Mouse (Mus musculus) heart, embryonic 16.5 days (tissue): Measurements from ENCODE around the gene Slc38a10. TPM values are rescaled to one million over a fixed set of nuclear protein-coding genes. Genes with fewer than 3 reads are reported as not detected.

Experiments used
- ATAC-seq: fragments of 200-750 bp; cut with Nextera tagmentation; replicated peaks from 2 replicates; pipeline ENCODE4 v1.8.0; 2017; ENCODE audit warnings: moderate number of reproducible peaks; ENCODE audit not compliant: insufficient read depth, low FRiP score; ENCODE audit errors: extremely low read depth
- H3K27ac ChIP-seq: fragments of 300-500 bp; sonication (generic); 2 replicates; pipeline ENCODE4 v1.5.1; 2014; ENCODE audit warnings: mild to moderate bottlenecking, low read length, control low read depth, moderate library complexity
- H3K27me3 ChIP-seq: fragments of 300-500 bp; sonication (generic); 2 replicates; pipeline ENCODE4 v1.6.1; 2014; ENCODE audit warnings: low read length, mixed read lengths; ENCODE audit not compliant: control insufficient read depth, insufficient read depth
- H3K36me3 ChIP-seq: fragments of 300-500 bp; sonication (generic); 2 replicates; pipeline ENCODE4 v1.6.1; 2014; ENCODE audit not compliant: control insufficient read depth, insufficient read depth
- H3K4me1 ChIP-seq: fragments of 300-500 bp; sonication (generic); 2 replicates; pipeline ENCODE4 v1.6.1; 2014; ENCODE audit warnings: low read length, mixed read lengths; ENCODE audit not compliant: control insufficient read depth, insufficient read depth
- H3K4me2 ChIP-seq: fragments of 300-500 bp; sonication (generic); 2 replicates; pipeline ENCODE4 v1.6.1; 2014; ENCODE audit warnings: low read depth, mild to moderate bottlenecking, control low read depth, low read length
- H3K4me3 ChIP-seq: fragments of 300-500 bp; sonication (generic); 2 replicates; pipeline ENCODE4 v1.5.1; 2014; ENCODE audit warnings: mild to moderate bottlenecking, control low read depth, low read length
- H3K9ac ChIP-seq: fragments of 300-500 bp; sonication (generic); 2 replicates; pipeline ENCODE4 v1.6.1; 2014; ENCODE audit warnings: low read length, control low read depth
- H3K9me3 ChIP-seq: fragments of 300-500 bp; sonication (generic); replicated peaks from 2 replicates; pipeline ENCODE4 v1.6.1; 2016; ENCODE audit warnings: low read length; ENCODE audit not compliant: control insufficient read depth
- WGBS: fragments of 180-500 bp; shearing (Covaris S2); extraction: QIAGEN DNeasy Blood & Tissue Kit; methylation state at CpG from one replicate; pipeline ENCODE4 v1.1.7; 2014; 5-methylcytosine and 5-hydroxymethylcytosine counted together
- polyA plus RNA-seq: library from polyadenylated mRNA; unstranded; fragments of >200 nt; fragmentation: Nextera tagmentation; extraction: Ambion mirVana; gene quantifications from 2 replicates; pipeline ENCODE4 v1.2.1, GENCODE M21; 2015

Gene Slc38a10
- 87.3 and 93.5 TPM in 2 replicates for polyA plus RNA-seq

- Histone ChIP-seq H3K4me3 (peak within 1 kb of the TSS; percentile 78), H3K36me3 (no peaks in the 10 kb centered on the region), H3K27ac (peak within 1 kb of the TSS; percentile 78), H3K4me2 (peak within 1 kb of the TSS; percentile 92), H3K9me3 (no peaks in the 10 kb centered on the region), H3K4me1 (peaks cover 12% of the 10 kb centered on the region), H3K27me3 (no peaks in the 10 kb centered on the region), H3K9ac (peak within 1 kb of the TSS; percentile 82)
- ATAC-seq, result peak; percentile 97
- under 1% methylated on average over 28 of the region's 28 CpGs for WGBS
Observed at GRCm38 (mm10) chr11:120151113-120151494, at the start of gene Slc38a10. Slc38a10 (minus strand) TSS chr11:120151346.

GRCm38 (mm10) chr11:120200621-120201020 lies 49.5 kb upstream of the Slc38a10 start:
- Histone ChIP-seq H3K27ac (no peak overlapping the region), H3K4me1 (peaks cover 8% of the 10 kb centered on the region), H3K4me3 (no peak overlapping the region), H3K9me3 (no peaks in the 10 kb centered on the region), H3K9ac (no peak overlapping the region), H3K36me3 (no peaks in the 10 kb centered on the region), H3K4me2 (no peak overlapping the region), H3K27me3 (no peaks in the 10 kb centered on the region)
- 64% methylated on average over 6 of the region's 6 CpGs for WGBS
- no peak for ATAC-seq

- peak; percentile 60; the same call in 1 of the 2 replicates for ATAC-seq
- WGBS, result 61% methylated on average over 7 of the region's 7 CpGs
- no peaks in the 10 kb centered on the region for H3K27me3 ChIP-seq
- H3K4me2 ChIP-seq, result no peak overlapping the region
- H3K4me3 ChIP-seq, result no peak overlapping the region
- H3K9me3 ChIP-seq, result no peaks in the 10 kb centered on the region
- H3K4me1 ChIP-seq, result peaks cover 6% of the 10 kb centered on the region; the same call in 1 of the 2 replicates
- H3K9ac ChIP-seq, result no peak overlapping the region
- H3K36me3 ChIP-seq, result no peaks in the 10 kb centered on the region
- H3K27ac ChIP-seq, result peak overlapping the region; percentile 39
Observed at GRCm38 (mm10) chr11:120199766-120200165, 48.6 kb upstream of the Slc38a10 start.

GRCm38 (mm10) chr11:120198831-120199230 lies 47.7 kb upstream of the Slc38a10 start:
- 23% methylated on average over 13 of the region's 13 CpGs for WGBS
- Histone ChIP-seq H3K4me3 (no peak overlapping the region), H3K4me2 (no peak overlapping the region), H3K9ac (no peak overlapping the region), H3K9me3 (no peaks in the 10 kb centered on the region), H3K27me3 (no peaks in the 10 kb centered on the region), H3K36me3 (no peaks in the 10 kb centered on the region), H3K4me1 (peaks cover 6% of the 10 kb centered on the region; the same call in 1 of the 2 replicates), H3K27ac (no peak overlapping the region)
- ATAC-seq, result no peak

- H3K36me3 ChIP-seq, result no peaks in the 10 kb centered on the region
- H3K9me3 ChIP-seq, result no peaks in the 10 kb centered on the region
- WGBS, result 44% methylated on average over 14 of the region's 14 CpGs
- peak overlapping the region; percentile 81 for H3K4me2 ChIP-seq
- no peaks in the 10 kb centered on the region for H3K27me3 ChIP-seq
- ATAC-seq, result no peak
- peak overlapping the region; percentile 48 for H3K4me3 ChIP-seq
- H3K27ac ChIP-seq, result peak overlapping the region; percentile 88
- H3K4me1 ChIP-seq, result peaks cover 15% of the 10 kb centered on the region
- H3K9ac ChIP-seq, result peak overlapping the region; percentile 77
Observed at GRCm38 (mm10) chr11:120190526-120191412, 39.6 kb upstream of the Slc38a10 start.

- Histone ChIP-seq H3K9me3 (no peaks in the 10 kb centered on the region), H3K9ac (peak overlapping the region; percentile 79), H3K27me3 (no peaks in the 10 kb centered on the region), H3K4me2 (peak overlapping the region; percentile 95), H3K27ac (peak overlapping the region; percentile 95), H3K4me3 (peak overlapping the region; percentile 61), H3K36me3 (no peaks in the 10 kb centered on the region), H3K4me1 (peaks cover 25% of the 10 kb centered on the region)
- peak; percentile 92 for ATAC-seq
- WGBS, result under 1% methylated on average over 65 of the region's 68 CpGs
Observed at GRCm38 (mm10) chr11:120189459-120190312, 38.5 kb upstream of the Slc38a10 start.

GRCm38 (mm10) chr11:120188481-120189441 lies 37.6 kb upstream of the Slc38a10 start:
- no peak; the same call in 1 of the 2 replicates for ATAC-seq
- no peaks in the 10 kb centered on the region for H3K9me3 ChIP-seq
- H3K4me2 ChIP-seq, result peak overlapping the region; percentile 95
- under 1% methylated on average over 41 of the region's 41 CpGs for WGBS
- H3K4me3 ChIP-seq, result peak overlapping the region; percentile 61
- H3K4me1 ChIP-seq, result peaks cover 34% of the 10 kb centered on the region
- H3K27me3 ChIP-seq, result no peaks in the 10 kb centered on the region
- H3K36me3 ChIP-seq, result no peaks in the 10 kb centered on the region
- H3K9ac ChIP-seq, result peak overlapping the region; percentile 79
- peak overlapping the region; percentile 95 for H3K27ac ChIP-seq

- Histone ChIP-seq H3K4me2 (peak overlapping the region; percentile 95), H3K4me1 (peaks cover 41% of the 10 kb centered on the region), H3K27me3 (no peaks in the 10 kb centered on the region), H3K9ac (peak overlapping the region; percentile 79), H3K36me3 (no peaks in the 10 kb centered on the region), H3K27ac (peak overlapping the region; percentile 95), H3K9me3 (no peaks in the 10 kb centered on the region), H3K4me3 (peak overlapping the region; percentile 61)
- no peak for ATAC-seq
- WGBS, result under 1% methylated on average over 24 of the region's 24 CpGs
Observed at GRCm38 (mm10) chr11:120188102-120188480, 36.9 kb upstream of the Slc38a10 start.
